In the genomic region with DNA sequence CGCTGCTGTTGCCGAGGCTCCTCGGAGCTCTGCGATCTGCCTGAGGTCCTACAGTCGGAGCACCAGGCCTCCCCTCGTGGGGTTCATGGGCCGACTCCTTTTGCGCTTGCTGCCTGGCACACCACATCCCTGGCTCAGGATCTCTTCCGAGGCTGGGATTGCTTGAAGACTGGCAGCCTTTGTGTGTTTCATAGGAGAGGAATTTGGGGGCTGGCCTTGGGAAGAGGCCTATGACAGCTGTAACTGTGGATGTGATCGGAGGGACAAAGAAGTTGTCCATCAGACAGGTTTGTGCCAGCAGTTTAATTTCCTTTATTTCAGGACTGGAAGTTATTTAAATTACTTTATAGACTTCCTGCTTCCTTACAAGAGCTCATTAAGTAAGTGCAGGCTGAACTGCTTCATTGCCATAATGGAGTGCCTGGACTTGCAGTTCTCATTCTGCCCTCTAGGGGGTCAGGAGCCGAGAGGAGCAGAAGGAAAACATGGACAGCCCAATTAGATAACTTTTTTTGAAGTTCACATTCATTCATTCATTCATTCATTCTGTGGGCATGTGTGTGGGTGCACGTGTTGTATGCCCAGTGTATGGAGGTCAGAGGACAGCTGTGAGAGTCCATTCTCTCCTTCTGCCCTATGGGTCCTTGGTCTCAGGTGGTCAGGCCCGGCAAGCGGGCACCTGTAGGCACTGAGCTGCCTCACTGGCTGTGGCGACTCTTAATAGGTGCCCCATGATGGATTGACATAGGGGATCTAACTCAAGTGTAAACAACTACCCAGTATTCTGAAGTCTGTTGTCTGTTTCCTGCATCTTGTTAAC, we compare ENCODE assay signal across 8 mouse cellular contexts.
DNase-seq lines count a peak whose midpoint lies in the region; ATAC-seq and TF ChIP-seq lines count a peak whose summit lies in the region.

No protein-coding gene starts in this region.

- no peaks in the 10 kb centered on the region for H3K27me3 ChIP-seq in liver, postnatal 0 days (ENCODE audit: insufficient read depth, low read length)
- no peaks in the 10 kb centered on the region for H3K27me3 ChIP-seq in neural tube, embryonic 13.5 days

- peak; percentile 70 for ATAC-seq in frontal cortex, adult (ENCODE audit: low TSS enrichment)
- ATAC-seq in liver, postnatal 0 days = no peak
- ATAC-seq in neural tube, embryonic 13.5 days (ENCODE audit: low read depth) = no peak

- DNase-seq in 3134 (ENCODE audit: extremely low read depth, insufficient read length, low spot score) (peak; percentile 78), MEL-GATA-1-ER (ENCODE audit: extremely low read depth, low read depth) (peak; percentile 42)
- DNase-seq in cerebellum, postnatal 10 days = peak; percentile 82 to 87
- DNase-seq in kidney, adult 18-20 months = peak; percentile 68
- peak; percentile 78 for DNase-seq in liver, postnatal 0 days
- DNase-seq in urinary bladder, postnatal 36 days (ENCODE audit: low spot score in 2 of 2) = peak; percentile 71 to 73

- H3K27ac ChIP-seq in liver, postnatal 0 days (ENCODE audit: low read depth) = no peak overlapping the region
- H3K27ac ChIP-seq in neural tube, embryonic 13.5 days (replicated peaks) = peak overlapping the region; percentile 57; the same call in 1 of the 2 replicates

- TF ChIP-seq CTCF in liver, postnatal 0 days (IDR thresholded peaks at IDR 0.05; ENCODE audit: low read depth) = peak; percentile 86

- no peak overlapping the region for H3K4me3 ChIP-seq in liver, postnatal 0 days (ENCODE audit: low read depth, low read length)
- H3K4me3 ChIP-seq in neural tube, embryonic 13.5 days = no peak overlapping the region

- no peaks in the 10 kb centered on the region for H3K36me3 ChIP-seq in liver, postnatal 0 days (replicated peaks; ENCODE audit: insufficient read depth, low read length)
- H3K36me3 ChIP-seq in neural tube, embryonic 13.5 days = no peaks in the 10 kb centered on the region

- H3K9ac ChIP-seq in liver, postnatal 0 days (replicated peaks) = no peak overlapping the region
- no peak overlapping the region for H3K9ac ChIP-seq in neural tube, embryonic 13.5 days

- H3K4me2 ChIP-seq in liver, postnatal 0 days (ENCODE audit: low read depth, low read length) = no peak overlapping the region
- H3K4me2 ChIP-seq in neural tube, embryonic 13.5 days = no peak overlapping the region

- H3K9me3 ChIP-seq in liver, postnatal 0 days (ENCODE audit: low read length) = no peaks in the 10 kb centered on the region
- H3K9me3 ChIP-seq in neural tube, embryonic 13.5 days = no peaks in the 10 kb centered on the region

- peaks cover 13% of the 10 kb centered on the region for H3K4me1 ChIP-seq in liver, postnatal 0 days (ENCODE audit: insufficient read depth)
- peaks cover 72% of the 10 kb centered on the region for H3K4me1 ChIP-seq in neural tube, embryonic 13.5 days (replicated peaks)

- no peak for TF ChIP-seq EP300 in liver, postnatal 0 days (IDR thresholded peaks at IDR 0.05; ENCODE audit: low read depth)

- WGBS in liver, postnatal 0 days (ENCODE audit: insufficient replicate concordance) = 64% methylated on average over 15 of the region's 15 CpGs
- WGBS in neural tube, embryonic 13.5 days = 44% methylated on average over 15 of the region's 15 CpGs
